Mouse (Mus musculus): ENCODE data around the gene Tinag. TPM values are rescaled to one million over a fixed set of nuclear protein-coding genes. Genes with fewer than 3 reads are reported as not detected.

The Tinag gene
- polyA plus RNA-seq, 1 experiment: 69.1 TPM

- no peak overlapping the region for H3K27ac ChIP-seq (ENCODE audit: insufficient read depth, low read depth, low read length)
- 77% methylated on average over 1 of the region's 1 CpGs for WGBS
- no peaks in the 10 kb centered on the region for H3K27me3 ChIP-seq (replicated peaks; ENCODE audit: control insufficient read depth, insufficient read depth, low read length)
- no peak for TF ChIP-seq CTCF (conservative IDR thresholded peaks at IDR 0.05; ENCODE audit: insufficient read depth, insufficient read length, low read depth, low read length)
- no peak for TF ChIP-seq POLR2A (IDR thresholded peaks at IDR 0.05; ENCODE audit: low read depth, low read length)
- H3K4me3 ChIP-seq (ENCODE audit: insufficient read depth, low read depth, low read length): no peak overlapping the region
- DNase-seq: no peak
- no peaks in the 10 kb centered on the region for H3K36me3 ChIP-seq (ENCODE audit: control insufficient read depth, insufficient read depth, low read length)
- H3K4me1 ChIP-seq (ENCODE audit: control insufficient read depth, insufficient read depth, low read length): no peaks in the 10 kb centered on the region
These were observed 110.8 kb downstream of the Tinag start for GRCm38 (mm10) chr9:76934813-76935212.

- 76% methylated on average over 5 of the region's 5 CpGs for WGBS
- no peaks in the 10 kb centered on the region for H3K27me3 ChIP-seq (replicated peaks; ENCODE audit: control insufficient read depth, insufficient read depth, low read length)
- TF ChIP-seq CTCF (conservative IDR thresholded peaks at IDR 0.05; ENCODE audit: insufficient read depth, insufficient read length, low read depth, low read length): no peak
- TF ChIP-seq POLR2A (IDR thresholded peaks at IDR 0.05; ENCODE audit: low read depth, low read length): no peak
These were observed 130.4 kb downstream of the Tinag start for GRCm38 (mm10) chr9:76915093-76915661.

More at GRCm38 (mm10) chr9:76915093-76915661, 130.4 kb downstream of the Tinag start:
- Histone ChIP-seq H3K4me3 (ENCODE audit: insufficient read depth, low read depth, low read length) (no peak overlapping the region), H3K4me1 (ENCODE audit: control insufficient read depth, insufficient read depth, low read length) (no peaks in the 10 kb centered on the region), H3K36me3 (ENCODE audit: control insufficient read depth, insufficient read depth, low read length) (no peaks in the 10 kb centered on the region), H3K27ac (ENCODE audit: insufficient read depth, low read depth, low read length) (no peak overlapping the region)
- peak; percentile 2 for DNase-seq

All from kidney, adult 2 months (tissue).